Mouse (Mus musculus) urinary bladder, postnatal 14 days (tissue): ENCODE measurements around the gene Ankrd6.
A peak's percentile ranks its signal among the peaks of the same experiment; 100 is the strongest.
"Not testable (repeated sequence)": the region's sequence is repeated elsewhere in the genome, so short reads cannot be mapped to it uniquely, and the experiment has no call there.

Source experiments
- DNase-seq: peaks from one replicate; pipeline ENCODE4 v3.0.0; 2021; ENCODE audit warnings: low spot score

The Ankrd6 gene

DNA sequence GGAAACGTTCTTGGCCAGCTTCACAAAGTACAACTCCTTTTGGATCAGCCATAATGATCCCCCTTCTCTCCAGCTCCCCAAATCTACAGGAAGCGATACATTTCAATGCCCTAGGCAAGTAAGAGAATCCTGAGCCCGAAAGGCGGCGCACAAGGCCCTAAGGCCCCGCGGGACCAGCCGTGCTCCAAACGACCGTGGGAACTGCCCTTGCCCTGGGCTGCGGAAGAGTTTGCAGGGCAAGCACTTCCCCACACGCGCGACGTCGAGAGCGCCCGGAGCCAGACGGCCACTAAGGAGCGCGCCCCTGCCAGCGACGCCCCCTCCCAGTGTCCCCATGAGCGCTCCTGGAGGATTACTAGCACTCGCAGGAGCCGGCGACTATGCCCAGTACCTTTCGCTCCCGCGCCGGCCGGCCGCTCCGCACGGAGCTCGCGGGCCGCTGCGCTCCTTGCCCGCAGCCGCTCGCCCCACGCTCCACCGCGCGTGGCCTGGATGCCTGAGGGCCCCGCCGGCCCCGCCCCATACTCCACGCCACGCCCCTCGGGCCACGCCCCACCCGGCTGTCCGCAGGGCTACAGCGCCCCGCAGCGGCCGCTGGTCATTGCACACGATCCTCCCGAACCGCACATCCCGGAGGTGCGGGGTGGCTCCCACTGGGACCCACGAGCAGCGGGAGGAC lies at the start of gene Ankrd6:
Ankrd6 (minus strand) TSS at position 486 of the 679 bp plus-strand sequence.
- DNase-seq = peak; percentile 72

DNA sequence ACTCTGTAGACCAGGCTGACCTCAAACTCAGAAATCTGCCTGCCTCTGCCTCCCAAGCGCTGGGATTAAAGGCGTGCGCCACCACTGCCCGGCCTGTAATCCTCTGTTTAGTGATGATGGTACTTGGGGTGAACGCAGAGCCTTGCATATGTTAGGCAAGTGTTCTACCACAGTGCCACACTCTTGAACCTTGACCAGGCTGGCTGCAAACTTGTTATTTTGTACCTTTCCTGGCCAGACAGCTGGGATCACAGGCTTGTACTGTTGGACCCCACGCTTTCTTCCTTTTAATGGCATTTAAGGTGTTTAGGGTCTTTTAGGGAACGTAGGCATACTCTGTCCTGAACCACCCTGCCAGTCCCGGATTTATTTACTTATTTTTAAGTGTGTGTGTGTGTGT lies 48.4 kb upstream of the Ankrd6 start:
- no peak for DNase-seq

DNA sequence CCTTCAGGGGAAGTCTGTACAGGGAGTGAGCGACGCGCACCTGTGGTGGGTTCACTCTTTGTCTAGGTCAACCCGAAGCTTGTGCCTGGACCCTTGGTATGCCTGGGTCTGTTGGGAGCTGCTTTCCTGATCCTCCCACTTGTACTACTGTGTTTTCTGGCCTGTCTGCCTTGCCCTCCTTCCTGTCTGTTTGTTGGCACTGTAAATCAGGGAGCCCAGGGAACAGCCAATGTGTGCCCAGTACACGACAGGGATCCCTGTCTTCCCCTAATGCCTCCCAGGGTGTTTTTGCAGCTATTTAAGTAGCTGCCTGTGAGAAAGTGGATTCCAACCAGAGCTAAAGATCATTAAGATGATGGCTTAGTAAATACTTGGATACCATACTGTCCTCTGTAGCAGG lies 46.9 kb upstream of the Ankrd6 start:
- no peak for DNase-seq

DNA sequence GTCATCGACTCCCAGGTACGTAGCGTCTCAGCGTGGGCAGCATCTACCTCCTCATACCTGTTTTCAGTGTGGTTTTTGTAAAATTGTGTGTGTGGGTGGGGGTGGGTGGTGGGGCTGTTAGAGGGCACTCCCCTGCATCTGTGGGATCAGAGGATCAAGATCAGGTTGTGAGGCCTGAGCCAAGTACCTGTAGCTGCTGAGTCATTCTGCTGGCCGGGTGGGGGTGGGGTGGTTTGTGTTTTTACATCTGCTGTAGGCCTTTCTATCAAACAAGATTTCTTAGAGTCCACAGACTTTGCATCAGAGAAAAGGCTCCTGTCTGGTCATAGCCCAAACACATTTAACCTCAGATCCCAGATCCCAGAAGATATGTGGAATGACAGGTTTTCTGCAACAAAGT lies 45.4 kb upstream of the Ankrd6 start:
- no peak for DNase-seq

DNA sequence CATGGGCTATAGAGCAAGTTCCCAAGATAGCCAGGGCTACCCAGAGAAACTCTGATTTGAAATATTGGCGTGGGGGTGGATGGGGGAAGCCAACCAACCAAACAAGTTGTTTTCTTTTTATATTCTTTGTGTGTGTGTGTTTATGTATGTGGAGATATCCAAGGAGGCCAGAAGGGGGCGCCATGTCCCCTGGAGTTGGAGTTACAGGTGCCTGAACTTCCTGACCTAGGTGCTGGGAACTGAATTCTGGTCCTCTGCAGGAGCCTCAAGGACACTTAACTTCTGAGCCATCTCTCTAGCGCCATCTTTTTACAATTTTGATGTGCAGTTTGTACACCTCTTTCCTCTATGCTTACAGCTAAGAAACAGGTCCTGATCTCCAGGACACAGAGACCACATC lies 43.5 kb upstream of the Ankrd6 start:
- DNase-seq = no peak

DNA sequence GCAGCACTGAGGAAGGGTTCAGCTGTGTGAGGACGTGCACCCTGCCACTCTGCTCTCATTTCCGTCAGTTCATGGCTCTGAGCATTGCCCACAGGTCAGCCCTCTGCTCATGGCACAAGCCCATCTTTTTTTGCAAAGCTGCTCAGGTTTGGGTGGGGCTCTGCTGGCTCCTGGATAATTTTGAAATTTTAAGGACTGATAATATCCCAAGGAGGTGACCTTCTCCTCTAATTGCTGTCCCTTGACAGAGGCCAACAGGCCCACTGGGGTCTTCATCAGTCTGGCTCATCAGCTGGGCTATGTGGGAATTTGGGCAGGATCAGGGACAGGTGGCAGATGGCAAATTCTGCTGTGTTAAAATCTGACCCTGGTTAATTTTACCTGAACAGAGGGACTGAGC lies 38.7 kb upstream of the Ankrd6 start:
- no peak for DNase-seq

DNA sequence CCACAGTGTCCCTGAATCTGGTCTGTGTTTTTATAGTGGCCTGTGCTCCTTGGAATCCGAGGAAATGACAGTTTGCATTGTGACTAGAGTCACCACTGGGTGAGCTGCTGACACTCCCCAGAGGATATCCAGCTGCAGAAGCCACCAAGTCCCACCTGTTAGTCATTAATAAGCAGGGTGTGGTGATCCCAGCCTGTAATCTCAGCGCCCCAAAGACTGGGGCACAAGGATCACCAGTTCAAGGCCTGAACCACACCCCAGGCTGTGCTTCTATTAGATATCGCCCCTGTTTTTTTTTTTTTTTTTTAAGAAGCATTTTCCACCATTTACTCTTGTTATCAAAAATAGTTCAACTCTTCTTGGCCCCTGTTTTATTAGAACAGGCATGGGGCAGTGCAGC lies 36.4 kb upstream of the Ankrd6 start:
- DNase-seq = no peak

DNA sequence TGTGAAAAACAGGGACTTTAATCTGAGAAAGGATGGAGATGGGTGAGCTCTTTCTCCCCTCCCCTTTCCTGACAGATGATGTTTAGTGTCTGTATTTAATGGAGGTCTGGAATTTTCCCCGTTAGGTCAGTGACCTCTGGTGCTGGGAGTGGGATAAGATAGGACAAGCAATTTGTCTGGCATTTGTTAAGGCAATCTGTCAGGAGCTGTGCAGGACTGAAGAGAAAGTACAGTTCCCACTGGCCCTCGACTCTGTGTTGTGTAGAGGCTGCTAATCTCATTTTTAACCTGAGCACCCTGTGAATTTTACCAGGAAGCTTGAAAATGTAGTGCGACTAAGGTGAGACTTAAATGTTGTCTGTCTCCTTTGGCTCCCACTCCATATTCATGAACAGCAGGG lies 35.0 kb upstream of the Ankrd6 start:
- no peak for DNase-seq

DNA sequence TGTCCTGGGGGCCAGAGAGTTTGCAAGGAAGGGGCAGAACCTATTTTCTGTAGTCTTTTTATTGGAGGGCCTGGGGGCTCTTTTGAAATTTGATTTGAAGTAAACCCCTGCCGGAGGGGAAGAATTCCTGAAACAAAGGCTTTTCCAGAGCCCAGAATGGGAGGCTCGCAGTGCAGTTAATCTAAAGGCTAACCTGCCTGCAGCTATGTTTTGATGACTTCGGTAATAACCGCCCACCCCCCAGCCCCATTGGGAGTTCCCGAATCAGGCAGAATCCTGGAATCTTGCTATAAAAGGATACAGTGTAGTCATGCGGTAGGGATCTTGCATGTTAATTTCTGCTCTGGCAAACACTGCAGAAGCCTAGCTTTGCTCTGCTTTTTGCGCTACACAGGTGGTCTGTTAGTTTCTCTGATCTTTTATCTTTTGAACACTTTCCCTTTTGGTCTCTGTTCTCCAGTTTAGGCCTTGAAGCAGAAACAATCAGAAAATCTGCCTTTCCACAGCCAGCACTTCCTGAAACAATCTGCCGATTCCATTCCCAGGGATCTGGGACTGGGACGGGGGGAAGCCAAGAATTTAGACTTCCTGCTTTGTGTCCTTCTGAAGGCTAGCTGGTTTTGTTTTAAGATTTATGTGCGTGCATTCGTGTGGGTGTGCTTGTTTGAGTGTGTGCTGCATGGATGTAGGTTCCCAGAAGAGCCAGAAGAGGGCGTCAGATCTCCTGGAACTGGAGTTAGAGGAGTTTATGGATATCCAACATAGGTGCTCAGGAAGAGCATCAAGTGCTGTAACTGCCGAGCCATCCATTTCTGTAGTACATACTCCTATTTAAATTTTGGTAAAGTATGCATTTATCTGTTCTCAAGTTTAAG lies 34.4 kb upstream of the Ankrd6 start:
- no peak for DNase-seq

DNA sequence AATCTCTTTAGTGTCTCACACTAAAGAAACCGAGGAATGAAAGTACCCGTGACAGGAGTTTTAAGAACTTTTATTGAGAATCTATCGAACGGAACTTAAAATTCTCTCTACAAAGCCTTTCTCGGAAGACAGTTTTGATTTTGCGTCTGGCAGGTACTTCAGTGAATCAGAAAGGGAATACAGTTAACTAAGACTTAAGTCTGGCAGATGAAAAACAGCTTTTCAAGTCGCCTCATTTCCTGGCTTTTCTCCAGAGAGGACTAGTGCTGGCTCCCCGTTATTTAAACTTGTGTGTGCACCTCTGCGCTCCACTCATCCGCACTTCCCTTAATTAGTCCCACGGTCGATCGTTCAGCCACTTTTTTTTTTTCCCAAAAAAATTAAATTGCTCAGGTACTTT lies 33.6 kb upstream of the Ankrd6 start:
- no peak for DNase-seq

DNA sequence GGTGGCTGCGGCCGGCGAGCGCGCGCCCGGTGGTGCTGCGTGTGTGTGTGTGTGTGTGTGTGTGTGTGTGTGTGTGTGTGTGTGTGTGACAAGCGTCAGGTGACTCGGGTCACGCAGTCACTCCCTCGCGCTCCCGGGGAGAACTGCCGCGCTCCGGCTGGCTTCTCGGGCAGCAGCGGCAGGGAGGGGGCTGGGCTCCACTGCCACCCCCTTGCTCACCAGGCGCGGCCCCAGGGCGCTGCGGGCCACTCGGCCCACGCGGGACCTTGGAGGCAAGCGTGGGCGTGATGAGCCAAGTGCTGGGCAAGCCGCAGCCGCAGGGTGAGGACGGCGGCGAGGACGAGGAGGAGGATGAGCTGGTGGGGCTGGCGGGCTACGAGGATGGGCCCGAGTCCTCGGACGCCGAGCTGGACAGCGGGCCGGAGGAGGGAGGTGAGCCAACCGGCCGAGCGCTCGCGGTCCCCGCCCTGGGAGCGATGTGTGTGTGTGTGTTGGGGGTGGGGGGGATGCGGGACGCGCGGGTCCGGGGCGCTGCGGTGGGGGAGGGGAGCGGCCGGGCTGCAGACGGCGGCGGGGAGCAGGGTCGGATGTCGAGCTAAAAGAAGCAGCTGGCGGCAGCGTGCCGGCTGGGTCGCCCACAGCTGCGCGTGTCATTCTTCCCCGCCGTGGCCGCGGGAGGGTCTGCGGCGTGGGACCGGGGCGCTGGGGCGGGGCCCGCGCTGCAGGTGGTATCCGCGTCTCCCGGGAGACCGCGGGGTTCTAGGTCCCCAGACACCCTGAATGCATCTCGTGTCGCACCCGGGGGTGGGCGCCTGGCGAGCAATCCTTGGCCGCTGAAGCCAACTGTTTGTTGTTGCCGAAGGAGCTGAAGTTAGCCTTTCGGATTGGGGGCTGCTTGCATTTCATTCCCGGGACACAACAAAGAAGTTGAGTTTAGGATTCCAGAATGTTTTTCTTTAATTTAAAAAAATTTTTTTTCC lies 32.8 kb upstream of the Ankrd6 start:
- DNase-seq = peak; percentile 58

DNA sequence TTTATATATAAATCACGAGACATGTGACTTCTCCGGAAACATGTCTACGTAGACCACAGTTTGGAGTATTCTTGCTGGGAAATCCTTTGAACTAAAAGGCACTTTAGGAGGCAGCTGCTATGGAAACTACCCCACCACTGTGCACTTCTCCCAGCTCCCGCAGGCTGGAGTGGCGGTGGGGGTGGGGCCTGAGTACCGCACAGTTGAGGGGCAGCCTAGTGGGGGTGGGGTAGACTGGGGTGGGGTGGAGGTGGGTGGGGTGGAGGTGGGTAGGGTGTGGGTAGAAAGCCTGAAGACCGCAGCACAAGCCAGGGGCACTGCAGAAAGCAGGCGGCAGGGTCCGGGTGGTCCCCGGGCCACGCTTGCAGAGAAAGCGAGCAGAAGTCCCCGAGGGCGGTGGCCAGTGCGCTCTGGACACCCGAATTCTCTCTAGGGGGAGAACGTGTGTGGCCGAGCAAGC lies 32.1 kb upstream of the Ankrd6 start, which contains the start of gene Rragd:
Rragd (plus strand) TSS at position 322 of the 460 bp plus-strand sequence.
- DNase-seq = no peak

DNA sequence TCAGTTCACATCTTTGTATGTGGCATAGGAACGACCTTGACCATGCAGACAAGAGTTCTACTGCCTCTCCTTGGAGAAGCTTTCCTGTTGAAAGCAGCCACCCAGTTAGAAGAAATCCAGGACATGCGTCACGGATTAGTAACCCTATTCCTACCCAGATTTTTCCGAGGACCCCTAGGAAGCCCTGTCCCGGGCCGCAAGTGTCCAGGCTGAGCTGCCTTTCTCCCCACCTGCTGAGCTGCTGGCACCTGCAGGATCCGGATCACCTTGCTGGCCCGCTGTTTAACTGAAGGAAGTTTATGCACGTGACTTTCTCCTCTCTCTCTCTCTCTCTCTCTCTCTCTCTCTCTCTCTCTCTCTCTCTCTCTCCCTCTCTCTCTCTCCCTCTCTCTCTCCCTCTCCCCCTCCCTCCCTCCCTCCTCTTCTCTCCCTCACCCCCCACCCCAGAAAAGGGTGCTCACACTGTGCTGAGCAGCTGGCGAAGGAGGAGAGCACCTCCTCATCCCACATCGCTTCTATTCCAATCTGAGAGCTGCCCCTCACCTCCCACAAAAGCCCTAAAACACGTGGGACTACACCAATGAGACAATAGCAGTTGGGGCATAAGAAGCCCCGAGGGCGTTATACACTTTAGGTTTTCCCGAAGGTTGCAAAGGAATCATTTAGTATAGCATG lies 31.5 kb upstream of the Ankrd6 start:
- no peak for DNase-seq

DNA sequence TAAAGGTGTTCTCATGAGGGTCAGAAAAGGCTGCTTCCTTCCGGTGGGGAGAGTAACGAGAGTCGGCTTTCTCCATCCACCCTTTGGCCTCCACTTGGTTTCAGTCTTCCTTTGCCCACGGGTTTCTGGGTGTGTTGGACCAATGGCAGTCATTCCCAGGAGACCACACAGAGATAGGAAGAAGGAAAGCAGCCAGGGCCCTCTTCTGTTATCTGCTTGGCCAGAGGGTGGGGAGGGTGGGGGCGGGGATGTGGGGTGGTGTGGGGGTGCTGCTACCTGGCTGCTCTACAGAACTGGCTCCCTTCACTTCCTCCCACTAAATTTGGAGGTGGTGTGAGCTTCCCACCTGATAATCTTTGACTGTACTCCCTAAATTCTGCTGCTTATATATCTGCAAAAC lies 31.0 kb upstream of the Ankrd6 start:
- DNase-seq = no peak

DNA sequence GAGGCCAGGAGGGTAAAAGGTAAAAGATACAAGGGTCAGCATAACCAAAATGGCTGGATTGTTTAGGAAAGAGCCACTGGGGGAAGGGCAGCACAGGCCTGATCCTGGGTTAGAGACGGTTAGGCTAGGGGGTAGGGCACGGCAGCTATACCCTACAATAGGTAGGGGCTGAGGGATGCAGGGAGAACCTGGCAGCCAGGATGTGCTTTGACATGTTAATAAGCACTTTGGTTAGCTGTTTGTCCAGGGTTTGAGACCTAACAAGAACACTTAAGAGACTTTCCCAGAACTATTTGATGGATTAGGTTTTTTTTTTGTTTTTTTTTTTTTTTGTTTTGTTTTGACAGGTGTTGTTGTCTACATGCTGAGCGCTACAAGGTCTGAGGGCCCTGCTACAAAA lies 29.4 kb upstream of the Ankrd6 start:
- DNase-seq = no peak

DNA sequence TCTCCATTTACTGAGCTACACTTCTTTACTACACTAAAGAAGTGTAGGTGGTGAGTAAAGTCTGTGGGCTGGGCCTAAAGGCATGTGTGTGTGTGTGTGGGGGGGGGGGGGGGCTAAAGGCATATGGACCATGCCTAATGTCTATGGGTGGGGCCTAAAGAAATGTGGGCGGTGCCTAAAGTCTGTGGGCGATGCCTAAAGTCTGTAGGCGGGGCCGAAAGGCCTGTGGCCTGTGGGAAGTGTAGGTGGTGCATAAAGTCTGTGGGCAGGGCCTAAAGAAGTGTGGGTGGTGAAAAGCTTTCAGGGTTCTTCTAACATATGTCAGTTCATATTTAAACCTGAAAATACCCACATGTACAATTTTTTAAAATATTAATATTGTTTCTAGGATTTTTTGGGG lies 26.7 kb upstream of the Ankrd6 start:
- DNase-seq = no peak

DNA sequence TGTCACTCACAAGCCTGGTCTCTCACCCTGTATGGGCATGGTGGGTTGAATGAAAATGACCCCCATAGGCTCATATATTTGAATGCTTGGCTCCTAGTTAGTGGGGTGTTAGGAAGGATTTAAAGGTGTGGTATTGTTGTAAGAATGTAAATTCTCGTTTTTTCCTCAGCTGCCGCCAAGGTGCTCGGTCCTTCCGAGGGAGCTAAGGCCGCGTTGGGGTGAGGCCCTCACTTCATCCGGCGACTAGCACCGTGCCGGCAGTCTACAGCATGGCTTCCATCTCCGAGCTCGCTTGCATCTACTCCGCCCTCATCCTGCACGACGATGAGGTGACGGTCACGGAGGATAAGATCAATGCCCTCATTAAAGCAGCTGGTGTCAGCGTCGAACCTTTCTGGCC lies 14.0 kb upstream of the Ankrd6 start:
- not testable (repeated sequence) for DNase-seq

DNA sequence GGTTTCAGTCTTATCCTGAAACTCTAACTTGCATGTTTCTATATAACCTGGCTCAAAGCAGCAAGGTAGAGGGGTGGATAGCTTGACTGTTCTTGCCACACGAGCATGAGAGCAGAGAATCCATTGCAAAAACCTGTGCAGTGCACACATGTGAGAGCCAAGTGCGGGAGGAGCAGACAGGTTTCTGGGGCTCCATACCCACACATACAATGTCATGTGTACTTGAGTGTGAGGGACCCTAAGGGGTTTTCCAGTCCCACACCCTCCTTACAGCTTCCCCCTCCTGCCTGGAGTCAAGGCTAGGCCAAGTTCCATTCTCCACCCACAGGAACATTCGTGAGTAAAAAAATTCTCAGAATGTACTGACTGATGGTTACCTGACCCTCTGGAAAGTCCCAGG lies 10.8 kb upstream of the Ankrd6 start:
- no peak for DNase-seq

DNA sequence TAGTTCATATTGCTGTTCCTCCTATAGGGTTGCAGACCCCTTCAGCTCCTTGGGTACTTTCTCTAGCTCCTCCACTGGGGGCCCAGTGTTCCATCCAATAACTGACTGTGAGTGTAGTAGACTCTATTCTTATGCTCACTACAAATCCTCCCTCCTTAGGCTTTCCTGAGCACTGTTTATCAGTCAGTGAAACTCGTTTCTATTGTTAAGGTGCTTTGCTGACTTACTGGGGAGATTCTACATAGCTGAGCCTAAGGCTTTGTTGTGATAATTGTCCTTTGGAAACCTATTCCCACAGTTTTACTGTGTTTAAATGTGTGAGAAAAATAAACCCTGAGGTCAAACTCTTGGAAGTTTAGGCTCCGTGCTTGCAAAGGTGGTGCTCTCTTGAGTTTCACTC lies 5.8 kb upstream of the Ankrd6 start:
- no peak for DNase-seq

DNA sequence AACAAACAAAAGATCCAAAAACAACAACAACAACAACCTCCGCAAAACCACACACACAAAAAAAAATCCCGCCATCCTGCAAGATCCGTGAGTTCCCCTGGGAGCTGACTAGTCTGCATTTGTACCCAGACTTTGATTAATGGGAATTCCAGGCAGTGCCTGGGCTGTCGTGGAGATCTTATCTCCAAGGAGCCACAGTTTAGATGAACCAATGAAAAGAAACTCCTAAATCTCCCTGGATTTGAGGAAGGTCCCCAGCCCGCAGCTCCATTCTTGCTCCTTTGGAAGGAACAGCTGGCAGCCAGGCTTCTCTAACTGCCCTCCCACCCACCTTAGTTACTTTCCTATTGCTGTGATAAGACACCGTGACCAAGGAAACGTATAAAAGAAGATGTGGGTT lies 2.0 kb upstream of the Ankrd6 start:
- no peak for DNase-seq

DNA sequence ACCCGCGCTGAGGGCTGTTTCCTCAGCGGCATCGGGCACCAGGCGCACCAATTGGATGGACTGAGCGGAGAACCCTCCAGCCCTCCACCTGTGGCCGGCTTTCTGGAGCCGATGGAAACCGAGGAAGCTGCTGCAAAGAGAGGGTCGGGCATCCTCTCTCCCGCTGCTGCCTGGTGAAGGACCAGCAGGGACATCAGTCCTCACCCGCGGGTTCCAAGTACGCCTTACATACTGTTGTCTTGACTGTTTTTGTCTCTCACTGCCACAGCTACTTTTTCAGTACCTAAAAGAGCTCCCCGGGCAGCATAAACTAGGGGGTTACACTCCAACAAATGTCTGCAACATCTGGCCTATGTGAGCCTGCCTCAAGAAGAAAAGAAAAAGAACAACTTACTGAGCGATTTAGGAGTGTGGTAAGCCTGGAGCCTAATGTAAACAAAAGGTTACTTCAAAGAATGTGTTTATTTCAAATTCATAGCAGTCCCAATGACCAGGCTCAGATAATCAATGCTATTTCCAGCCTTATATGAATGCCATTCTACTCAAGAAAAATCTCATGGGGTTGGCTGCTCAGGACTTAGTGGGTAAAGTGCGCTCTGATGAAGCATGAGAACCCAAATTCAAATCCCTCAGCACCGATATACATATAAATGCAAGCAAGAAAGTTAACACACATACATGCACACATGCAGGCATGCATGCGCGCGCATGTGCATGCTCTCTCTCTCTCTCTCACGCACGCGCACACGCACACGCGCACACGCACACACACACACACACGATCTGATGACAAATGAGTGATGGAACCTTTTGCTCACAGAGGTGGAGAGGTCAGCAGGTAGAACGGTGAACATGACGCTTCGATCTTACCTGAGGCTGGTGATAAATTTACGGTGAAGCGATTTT lies 647 bp upstream of the Ankrd6 start:
- no peak for DNase-seq
